Mouse (Mus musculus): ENCODE results near the gene Rpl23a. TPM values are rescaled to one million over a fixed set of nuclear protein-coding genes. Genes with fewer than 3 reads are reported as not detected.

Rpl23a gene
- total RNA-seq, 2 experiments from 2014 or later = 776 to 812 TPM

DNA sequence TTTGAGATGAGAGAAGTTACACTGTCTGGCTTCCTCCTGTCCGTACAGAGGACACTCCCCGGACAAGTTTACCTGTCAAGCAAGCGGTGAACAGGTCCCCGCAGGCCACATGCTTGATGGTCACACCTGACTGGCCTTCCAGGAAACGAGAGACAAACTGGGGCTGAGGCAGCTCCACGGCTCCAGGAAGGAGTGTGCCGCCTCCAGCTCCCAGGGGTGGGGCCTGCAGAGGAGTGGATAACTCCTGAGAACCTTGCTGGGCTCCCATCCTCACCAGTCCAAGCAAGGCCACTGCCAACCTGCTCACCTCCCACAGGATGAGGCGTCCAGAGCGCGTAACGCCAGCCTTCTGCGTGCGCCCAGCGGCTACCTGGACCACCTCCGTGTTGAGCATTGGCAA, 13.1 kb downstream of the Rpl23a start:
- DNase-seq = no peak
- intact Hi-C loops (cut with DNase I) = no loop called here

DNA sequence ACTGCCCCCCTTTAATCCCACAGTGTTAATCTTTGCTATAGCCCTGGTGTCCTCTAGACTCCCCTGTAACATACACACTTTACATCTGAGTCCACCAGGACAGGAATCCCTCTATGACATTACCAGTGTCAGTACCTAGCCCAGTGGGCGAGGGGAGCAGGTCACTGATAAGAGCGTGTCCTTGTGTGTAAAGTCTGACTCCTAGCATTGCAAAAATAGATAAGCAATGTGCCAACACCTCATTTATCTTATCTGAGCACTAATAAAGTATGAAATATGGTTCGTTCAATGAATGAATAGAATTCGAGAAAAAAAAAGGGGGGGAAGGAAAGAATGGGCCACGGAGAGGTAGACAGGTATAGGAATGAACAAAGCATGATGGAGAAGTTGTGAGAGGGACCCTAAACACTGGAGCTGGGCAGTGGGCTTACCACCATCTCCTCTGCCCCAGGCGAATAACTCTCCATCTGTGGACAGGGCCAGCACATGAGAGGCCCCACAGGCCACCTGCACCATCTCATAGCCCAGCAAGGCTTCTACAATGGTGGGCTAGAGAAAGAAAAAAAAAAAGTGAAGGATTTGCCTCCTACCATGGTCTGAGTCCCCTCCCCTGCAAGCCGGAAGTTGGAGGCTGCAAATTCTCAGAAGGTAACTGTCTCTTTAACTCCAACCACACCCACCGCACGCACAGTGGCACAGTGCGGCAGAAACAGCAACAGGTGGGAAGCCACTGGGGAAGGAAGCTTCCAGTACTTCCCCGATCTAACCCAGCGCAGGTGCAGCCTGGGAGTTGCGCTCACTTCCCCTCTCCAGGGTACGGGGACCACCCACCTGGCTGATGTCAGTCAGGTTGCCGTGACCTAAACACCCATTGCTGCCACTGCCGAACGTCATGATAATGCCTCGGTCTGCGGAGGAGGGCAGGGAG, 14.6 kb downstream of the Rpl23a start:
- intact Hi-C loops (cut with DNase I) = no loop called here
- no peak for DNase-seq

DNA sequence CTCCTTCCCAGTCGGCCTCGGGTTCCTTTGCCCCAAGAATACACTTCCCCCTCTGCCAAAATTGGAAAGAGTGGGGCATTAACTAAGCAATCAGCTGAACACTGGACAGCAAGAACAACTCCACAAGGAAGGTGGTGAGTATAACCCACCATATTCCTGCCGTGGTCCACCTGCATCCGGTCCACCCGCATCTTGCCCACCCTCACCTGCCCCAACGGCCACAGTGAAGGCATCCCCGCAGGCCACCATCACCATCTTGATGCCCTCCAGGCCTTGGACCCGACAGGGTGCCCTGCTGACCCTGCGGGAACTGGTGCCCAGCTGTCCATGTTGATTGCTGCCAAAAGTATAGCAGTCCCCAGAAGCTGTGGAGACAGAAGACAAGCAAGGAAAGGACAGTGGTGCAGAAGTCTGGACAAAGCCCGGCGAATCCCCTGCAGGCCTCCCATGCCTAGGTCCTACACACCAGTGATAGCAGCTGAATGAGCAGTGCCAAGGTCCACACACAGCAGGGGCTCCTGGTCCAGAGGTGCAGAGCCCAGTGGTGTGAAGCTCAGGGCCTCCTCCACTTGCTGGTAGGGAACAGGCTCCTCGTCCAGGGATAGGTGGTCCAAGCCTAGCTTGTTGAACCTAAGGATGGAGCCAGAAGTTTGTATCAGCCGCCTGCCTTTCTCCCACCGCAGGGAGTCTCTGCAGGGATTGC, 16.0 kb downstream of the Rpl23a start:
- intact Hi-C loops (cut with DNase I) = no loop called here
- no peak for DNase-seq

DNA sequence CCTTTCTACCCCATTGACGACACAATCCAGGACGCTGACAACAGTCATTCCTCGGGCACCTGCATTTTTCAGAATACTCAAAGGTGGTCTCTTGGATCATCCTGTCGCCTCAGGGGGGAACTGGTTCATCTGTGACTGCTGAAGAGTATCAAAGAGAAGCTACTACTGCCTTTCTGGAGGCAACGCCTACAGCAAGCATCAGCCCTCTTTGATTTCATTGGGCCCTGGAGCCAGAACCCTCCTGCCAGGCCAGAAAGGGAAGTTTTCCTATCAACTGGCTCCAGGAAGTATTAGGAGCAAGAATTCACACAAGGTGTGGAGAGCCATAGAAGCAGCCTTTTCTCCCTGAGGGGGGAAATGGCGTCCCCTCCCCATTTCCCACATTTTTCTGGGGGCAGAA, 16.7 kb downstream of the Rpl23a start:
- intact Hi-C loops (cut with DNase I) = no loop called here
- DNase-seq = no peak

DNA sequence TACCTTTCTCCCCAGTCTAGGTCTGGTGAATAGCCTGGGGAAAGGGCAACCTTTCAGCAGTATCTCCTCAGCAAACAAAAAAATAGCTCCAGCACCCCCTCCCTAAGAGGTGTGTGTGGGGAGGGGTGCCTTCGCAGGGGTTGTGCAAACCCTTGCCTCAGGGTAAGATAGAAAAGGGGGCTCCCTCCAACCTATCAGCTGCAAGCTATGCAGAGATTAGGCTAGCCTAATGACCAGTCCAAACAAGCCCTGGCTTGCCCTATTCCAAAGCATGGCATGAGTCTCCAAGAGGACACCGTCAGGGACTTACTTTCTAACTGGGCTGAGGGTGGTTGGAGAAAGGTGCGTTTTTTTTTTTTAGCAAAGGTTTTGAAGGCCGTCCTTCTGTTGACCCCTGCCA, 17.2 kb downstream of the Rpl23a start:
- DNase-seq = no peak
- intact Hi-C loops (cut with DNase I) = no loop called here

DNA sequence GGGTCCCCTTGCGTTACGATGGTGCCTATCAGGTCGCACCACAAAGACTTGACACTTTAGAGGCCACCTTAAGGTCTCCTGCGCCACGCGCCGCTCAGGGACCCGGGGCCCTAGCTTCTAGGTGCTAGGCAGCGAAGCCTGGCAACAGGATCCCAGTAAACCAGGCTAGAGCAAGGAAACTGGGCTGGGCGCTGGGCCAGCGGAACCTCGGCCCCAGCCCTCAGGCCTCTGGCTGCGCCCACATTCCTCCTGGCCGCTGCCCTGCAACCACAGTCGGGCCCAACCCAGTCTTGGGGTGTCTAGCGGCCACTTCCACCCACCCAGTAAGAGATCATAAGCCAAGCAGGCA, 17.6 kb downstream of the Rpl23a start:
- intact Hi-C loops (cut with DNase I) = no loop called here
- DNase-seq = peak; percentile 57 to 69

DNA sequence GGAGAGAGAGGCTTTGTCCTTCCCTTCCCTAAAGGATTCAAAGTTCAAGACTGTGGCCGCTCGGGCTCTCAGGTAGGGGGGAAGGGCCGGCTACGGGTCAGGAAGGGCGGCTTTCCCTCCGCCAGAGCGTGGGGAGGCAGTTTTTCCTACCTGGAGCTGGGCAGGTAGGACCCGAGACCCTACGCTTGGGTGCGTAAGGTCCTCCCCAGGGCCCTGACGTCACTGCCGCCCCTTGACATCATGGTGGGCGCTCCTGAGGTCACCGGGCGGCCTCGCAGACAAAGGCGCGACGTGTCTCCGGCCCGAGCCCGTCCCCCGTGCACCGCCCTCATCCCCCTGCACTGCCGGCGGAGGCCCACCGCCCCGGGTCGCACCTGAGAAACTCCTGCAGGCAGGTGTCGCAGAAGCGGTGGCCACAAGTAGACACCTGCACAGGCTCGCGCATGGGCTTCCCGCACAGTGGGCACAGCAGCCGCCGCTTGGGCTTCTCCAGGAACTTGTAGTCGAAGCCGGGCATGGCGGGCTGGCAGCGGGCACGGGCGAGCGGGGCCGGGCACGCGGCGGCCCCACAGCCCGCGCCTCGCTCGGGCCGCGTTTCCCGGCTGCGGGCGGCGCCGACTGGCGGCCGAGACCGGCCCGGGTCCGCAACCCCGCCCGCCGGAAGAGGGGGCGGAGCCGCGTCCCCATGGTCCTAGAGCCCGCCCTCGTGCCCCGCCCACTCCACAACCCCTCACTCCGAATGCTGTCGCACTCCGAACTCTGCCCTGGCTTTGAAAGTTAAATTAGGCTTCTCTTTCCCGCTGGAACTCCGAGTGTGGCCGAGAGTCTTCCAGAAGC, 18.2 kb downstream of the Rpl23a start, which contains the start of gene Traf4:
TSS of gene Traf4 (minus strand) at position 666 of the 837 bp plus-strand sequence.
- DNase-seq = peak; percentile 90 to 91
- intact Hi-C loops (cut with DNase I) = no loop called here

DNA sequence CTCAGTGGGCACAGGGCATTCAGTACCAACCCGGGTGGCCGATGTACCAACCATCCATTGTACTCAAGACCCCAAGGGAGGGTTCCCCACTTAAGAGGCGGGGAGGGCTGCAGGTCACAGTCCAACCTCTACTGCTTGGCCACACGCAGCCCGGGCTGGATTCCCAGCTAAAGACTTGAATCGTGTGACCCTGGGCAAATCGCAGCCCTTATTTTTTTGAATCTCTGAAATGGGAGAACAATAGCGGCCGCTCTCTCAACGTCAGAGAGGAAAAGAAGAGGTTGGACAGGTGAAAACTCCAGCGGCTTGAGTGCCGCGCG, 18.8 kb downstream of the Rpl23a start:
- intact Hi-C loops (cut with DNase I) = no loop called here
- DNase-seq = no peak

DNA sequence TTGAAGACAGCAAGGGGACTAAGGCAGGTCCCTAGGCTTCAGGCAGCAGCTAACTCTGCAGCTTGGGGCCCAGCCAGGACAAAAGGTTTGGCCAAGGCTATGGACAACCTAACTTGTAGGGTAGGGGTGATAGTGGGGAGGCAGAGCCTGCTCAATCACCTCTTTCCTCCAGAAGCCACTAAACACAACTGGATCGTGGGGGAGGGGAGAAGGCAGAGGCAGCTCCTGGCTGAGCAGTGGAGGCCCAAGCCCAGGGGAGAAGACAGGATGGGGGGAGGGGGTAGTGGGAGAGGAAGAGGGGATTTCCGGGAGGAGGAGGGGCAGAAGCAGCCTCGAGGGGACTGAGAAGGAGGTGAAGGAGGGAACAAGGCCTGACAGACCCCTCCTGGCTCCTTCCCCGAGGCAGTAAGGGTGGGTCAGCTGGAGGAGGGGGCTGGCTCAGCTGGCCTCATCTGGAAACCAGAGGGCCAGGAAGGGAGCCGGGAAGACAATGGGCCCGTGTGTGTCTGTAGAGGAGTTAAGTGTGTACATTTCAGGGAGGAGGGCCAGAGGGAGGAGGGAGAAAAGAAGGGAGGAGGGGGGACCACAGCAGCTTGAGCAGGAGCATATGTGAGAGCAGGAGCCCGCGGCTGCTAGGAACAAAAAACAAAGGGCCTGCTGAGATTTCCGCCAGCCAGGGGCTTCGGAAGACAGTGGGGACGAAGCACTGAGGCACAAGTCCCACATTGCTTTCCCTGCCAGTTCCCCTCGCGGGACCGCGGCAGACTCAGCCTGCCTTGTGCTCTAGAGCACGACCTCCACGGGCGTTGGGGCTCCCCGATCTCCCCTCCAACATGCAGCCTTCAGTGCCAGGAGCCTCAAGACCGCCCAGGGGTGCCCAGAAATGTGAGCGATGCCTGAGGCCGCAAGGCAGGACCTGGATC, 19.4 kb downstream of the Rpl23a start:
- DNase-seq = peak; percentile 68 to 79
- intact Hi-C loops (cut with DNase I) = no loop called here

DNA sequence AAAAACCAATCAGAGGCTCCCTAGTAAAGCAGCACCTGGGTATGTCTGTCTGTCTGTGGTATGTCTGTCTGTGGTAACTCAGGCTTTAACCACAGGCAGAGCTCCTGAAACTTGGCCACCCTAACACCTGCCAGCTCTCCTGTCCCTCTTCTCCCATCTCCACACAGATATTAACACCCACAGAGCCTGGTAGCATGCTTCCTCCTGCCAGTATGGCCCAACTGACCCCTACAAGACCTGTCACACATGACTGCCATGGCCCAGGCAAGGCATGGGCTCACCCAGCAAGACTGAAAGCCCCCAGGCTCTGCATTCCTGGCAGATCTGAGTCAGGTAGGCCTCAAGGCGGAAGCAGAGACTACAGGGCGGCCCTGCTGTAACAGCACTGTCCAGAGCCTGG, 20.3 kb downstream of the Rpl23a start:
- intact Hi-C loops (cut with DNase I) = no loop called here

DNA sequence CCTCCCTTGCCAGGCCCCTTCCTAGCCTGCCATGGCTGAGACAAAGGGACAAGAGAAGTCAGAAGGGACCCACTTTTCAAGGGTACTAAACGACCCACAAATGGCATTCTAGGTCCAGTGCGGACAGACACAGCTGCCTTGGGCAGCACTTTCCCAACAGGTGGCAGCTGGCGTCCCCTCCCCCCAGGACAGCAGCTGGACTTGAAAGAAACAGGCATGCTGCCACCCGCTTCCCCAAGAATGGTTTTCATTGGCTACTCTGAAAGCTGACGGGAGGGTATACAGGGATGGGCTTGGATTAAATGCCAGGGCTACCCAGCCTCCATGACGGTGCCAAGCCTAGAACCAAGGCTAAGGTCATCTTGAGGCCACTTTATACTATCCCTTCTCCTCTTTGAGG, 20.9 kb downstream of the Rpl23a start:
- intact Hi-C loops (cut with DNase I) = no loop called here
- DNase-seq = no peak

More for the DNA sequence above, 20.3 kb downstream of the Rpl23a start:
- no peak for DNase-seq

DNA sequence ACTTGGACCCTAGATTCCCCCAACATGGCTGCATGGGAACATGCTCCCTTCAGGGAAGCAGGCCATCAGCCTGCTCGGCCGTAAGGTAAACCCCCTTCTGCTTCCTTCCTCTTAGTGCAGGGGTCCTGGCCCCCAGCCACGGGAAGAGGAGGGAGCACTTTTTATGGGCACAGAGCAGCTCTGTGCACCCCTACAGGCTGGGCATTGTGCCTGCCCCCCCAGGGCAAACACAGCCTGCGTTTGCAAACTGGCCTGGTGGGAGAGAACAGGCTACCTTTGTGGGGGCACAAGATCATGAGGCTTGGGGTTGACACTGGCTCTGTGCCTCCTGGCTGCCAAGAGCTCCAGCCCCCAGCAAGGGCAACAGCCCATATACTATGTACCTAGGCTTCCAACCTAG, 21.4 kb downstream of the Rpl23a start:
- DNase-seq = no peak
- intact Hi-C loops (cut with DNase I) = no loop called here

DNA sequence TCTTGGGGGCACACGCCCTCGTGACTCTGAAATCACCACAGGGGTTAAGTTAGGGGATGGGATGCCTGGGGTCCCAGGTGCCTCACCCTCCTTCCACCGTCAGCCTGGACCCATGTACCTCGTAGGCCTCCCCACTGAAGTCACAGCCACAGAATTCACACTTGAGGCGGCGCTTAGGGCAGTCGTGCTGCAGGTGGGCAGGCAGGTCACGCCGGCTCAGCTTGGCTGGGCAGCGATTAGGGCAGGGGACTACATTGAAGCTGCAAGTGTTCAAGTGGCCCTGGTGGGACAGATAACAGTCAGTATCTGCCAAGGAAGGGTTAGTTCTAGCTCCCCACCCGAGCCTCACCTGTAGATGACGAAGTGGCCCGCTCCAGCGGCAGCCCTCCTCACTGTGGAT, 22.2 kb downstream of the Rpl23a start:
- intact Hi-C loops (cut with DNase I) = no loop called here
- DNase-seq = no peak

DNA sequence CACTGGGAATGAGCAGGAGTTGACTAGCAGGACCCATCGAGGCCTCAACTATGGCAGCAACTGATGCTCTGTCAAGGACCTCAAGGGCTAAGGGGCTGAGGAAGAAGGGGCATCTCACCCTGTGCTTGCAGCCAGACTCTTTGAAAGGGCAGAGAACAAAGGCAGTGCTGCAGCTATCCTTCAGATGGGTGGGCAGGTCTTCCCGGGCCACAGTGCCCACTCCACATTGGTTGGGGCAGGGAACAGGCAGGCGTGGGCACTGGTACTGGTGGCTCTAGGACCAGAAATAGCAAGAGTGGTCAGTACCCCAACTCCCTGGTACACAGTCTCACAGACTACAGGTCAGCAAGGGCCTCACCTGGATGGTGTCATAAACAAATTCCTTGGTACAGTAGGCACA, 22.7 kb downstream of the Rpl23a start:
- no peak for DNase-seq
- intact Hi-C loops (cut with DNase I) = no loop called here

DNA sequence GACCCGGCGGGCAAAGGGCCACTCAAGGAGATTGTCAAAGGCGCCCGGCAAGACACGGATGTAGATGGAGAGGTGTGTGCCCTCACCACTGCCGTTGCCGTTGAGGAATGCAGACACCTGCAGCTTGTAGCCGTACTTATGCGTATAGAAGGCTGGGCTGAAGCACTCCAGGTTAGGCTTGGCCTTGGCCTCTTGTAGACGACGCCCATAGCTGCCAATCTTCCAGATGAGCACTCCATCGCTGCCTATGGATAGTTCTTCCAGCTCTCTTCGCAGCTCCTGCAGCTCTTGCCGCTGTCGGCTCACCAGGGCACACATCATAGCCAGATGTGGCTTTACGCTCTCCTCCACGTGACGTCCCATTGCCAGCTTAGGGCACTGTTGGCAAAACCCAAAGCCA, 23.2 kb downstream of the Rpl23a start:
- intact Hi-C loops (cut with DNase I) = no loop called here
- no peak for DNase-seq

DNA sequence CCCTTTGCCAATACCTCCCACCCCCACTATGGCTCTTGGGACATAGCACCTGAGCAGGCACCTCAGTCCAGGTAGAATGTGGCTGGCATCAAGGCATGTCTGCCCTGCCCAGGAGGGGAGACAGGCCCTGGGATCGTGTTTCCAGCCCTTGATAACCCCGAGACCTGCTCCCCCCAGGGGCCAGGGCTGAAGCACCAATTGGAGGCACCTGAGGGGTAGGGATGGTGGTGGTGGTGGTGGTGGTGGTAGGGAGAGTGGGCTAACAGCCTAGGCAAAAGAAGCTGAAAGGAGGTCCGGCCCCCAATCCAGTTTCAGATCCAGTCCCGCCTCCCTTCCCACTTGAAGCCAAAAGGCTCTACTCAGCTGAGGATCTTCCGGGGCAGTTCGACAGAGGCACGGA, 23.8 kb downstream of the Rpl23a start:
- DNase-seq = no peak
- intact Hi-C loops (cut with DNase I) = loop anchor here (1.0 kb wide), 1 partner anchor 18 kb away; no protein-coding TSS in a partner anchor

DNA sequence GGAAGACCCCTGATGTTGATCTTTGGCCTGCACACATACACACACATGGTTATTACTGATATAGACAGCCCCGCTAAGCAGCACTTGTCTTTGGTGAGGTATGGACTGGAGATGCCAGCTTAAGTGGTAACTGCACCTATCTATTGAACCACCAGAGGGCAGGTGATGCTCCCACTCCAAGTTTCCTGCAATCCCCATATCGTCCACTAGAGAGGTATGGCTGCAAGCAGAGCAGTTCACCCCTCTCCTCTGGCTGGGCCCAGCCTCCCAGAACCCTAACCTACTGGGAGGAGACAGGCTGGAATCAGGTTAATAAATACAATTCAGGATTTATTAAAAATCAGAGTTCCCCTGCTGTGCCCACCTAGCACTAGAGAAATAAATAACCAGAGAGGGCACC, 24.3 kb downstream of the Rpl23a start:
- DNase-seq = peak; percentile 68 to 85
- intact Hi-C loops (cut with DNase I) = loop anchor here (1.0 kb wide), 1 partner anchor 18 kb away; no protein-coding TSS in a partner anchor

DNA sequence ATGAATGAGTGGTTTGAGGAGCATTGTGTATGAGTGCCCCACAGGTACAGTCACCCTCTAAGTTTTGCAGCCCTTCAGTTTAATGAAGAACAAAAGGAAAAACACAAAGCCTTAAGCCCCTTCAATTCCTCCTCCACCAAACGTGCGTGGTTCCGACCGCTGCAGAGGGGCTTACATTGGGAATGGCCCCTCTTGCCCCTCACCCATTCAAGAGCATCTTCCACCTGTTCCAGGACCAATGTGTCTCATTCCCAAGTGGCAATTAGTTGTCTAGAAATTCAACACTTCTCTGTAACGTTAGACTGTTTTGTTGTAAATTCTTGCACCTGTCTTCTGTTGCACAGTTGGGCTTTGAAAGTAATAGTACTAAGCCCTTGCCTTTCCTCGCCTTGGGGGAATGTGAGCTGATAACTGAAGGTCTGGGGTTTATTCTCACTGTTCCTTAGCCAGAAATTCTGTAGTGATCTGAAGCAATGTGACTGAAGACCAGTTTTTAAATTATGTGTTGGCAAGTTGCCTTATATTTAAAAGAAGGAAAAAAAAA, 27.2 kb downstream of the Rpl23a start:
- intact Hi-C loops (cut with DNase I) = no loop called here
- DNase-seq = no peak

DNA sequence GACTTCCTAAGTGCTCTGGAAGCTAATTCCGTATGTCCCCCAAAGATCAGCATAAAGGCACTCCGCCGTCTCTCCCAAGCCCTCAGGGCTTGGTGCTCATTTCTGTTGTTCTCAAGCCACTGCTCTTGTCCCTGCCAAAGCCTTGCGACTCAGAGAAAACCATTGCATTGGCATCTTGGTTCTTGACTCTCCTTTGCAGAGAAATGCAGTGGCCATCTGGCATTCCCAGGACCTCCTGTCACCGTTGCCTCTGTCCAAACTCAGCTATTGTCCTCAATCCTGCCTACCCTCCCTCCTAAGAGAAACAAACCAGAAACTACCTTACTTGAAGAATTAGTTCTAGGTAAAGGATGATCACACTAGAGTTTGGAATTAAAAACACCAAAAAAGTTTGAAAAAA, 27.7 kb downstream of the Rpl23a start:
- no peak for DNase-seq
- intact Hi-C loops (cut with DNase I) = no loop called here

DNA sequence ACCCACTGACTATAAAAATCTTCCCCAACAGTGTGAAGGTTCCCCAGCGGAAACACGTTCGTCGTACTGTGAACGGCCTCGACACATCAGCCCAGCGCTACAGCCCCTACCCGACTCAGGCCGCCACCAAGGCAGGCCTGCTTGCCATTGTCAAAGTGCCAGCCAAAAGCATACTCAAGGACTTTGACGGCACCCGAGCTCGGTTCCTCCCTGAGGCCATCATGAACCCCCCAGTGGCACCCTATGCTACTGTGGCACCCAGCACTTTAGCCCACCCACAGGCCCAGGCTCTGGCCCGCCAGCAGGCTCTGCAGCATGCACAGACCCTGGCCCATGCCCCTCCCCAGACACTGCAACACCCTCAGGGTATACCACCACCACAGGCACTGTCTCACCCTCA, 29.6 kb downstream of the Rpl23a start:
- intact Hi-C loops (cut with DNase I) = loop anchor here (2.0 kb wide), 1 partner anchor 93 kb away; no protein-coding TSS in a partner anchor
- DNase-seq = no peak

Data from heart, postnatal 14 days (tissue).